Mouse (Mus musculus): ENCODE measurements around the gene Rab21. TPM values are rescaled to one million over a fixed set of nuclear protein-coding genes. Genes with fewer than 3 reads are reported as not detected.
"Not testable (repeated sequence)": the region's sequence is repeated elsewhere in the genome, so short reads cannot be mapped to it uniquely, and the experiment has no call there.

The Rab21 gene
- polyA plus RNA-seq, 1 experiment from 2014 or later, result 2.6 TPM

DNA sequence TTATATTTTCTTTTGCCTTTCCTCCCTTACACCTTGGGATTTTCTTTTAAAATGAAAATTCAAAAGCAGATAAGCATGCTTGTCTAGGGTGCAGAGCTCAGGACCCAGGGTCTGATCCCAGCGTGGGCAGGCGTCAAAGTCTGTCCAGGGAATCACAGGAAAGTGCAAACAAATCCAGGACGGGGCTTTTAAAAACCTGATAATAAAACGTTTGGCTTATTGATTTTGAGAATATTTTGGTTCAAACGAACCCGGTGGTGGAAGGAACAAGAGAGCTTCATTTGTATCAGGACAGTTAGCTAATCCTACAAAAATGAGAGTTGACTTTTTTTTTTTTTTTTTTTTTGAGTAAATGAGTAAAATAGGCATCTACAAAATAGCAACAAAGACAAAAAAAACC lies 32.7 kb upstream of the Rab21 start:
- H3K9me3 ChIP-seq (replicated peaks), result no peaks in the 10 kb centered on the region
- no peak overlapping the region for H3K4me3 ChIP-seq
- H3K27ac ChIP-seq, result no peak overlapping the region
- DNase-seq (ENCODE audit: low spot score), result no peak
- no peaks in the 10 kb centered on the region for H3K27me3 ChIP-seq (ENCODE audit: low read depth, poor library complexity, severe bottlenecking)
- peaks cover 12% of the 10 kb centered on the region for H3K36me3 ChIP-seq
- H3K4me1 ChIP-seq, result no peaks in the 10 kb centered on the region
- WGBS, result 82% methylated on average over 6 of the region's 6 CpGs

- H3K27me3 ChIP-seq (ENCODE audit: low read depth, poor library complexity, severe bottlenecking), result no peaks in the 10 kb centered on the region
- no peaks in the 10 kb centered on the region for H3K9me3 ChIP-seq (replicated peaks)
- H3K27ac ChIP-seq, result no peak overlapping the region
- no peak overlapping the region for H3K4me3 ChIP-seq
- DNase-seq (ENCODE audit: low spot score), result no peak
- peaks cover 26% of the 10 kb centered on the region for H3K36me3 ChIP-seq
- H3K4me1 ChIP-seq, result no peaks in the 10 kb centered on the region
Measured at GRCm38 (mm10) chr10:115346444-115346843, 31.1 kb upstream of the Rab21 start.

DNA sequence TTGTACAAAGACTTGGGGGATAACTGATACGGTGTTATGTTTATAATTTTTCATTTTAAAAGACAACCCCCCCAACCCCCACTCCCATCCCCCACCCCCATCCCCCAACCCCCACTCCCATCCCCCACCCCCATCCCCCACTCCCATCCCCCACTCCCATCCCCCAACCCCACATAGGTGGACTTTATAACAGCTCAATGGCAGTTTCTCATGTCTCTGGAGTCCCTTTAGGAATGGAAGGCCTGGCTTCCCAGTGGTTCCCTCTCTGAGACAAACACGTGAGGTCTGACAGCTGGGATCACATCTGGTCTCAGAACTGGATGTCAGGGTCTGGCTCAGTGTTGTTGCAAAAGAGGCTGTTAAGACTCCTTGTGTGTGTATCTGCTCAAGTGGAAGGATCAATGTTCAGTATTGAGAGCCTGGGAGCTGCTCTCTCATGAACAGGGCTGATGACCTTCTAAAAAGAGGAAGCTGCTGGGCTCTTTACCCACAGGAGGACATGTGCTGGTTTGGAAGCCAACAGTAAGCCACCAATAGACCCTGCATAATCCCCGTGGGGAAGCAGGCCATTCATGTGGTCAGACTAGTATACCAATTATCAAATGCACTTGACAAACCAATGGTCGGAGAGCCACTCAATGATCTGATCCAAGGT lies 27.5 kb upstream of the Rab21 start:
- Histone ChIP-seq H3K27me3 (ENCODE audit: low read depth, poor library complexity, severe bottlenecking) (no peaks in the 10 kb centered on the region), H3K9me3 (replicated peaks) (no peaks in the 10 kb centered on the region), H3K4me1 (no peaks in the 10 kb centered on the region), H3K36me3 (peaks cover 30% of the 10 kb centered on the region), H3K27ac (no peak overlapping the region), H3K4me3 (no peak overlapping the region)
- WGBS, result 89% methylated on average over 4 of the region's 4 CpGs
- DNase-seq (ENCODE audit: low spot score), result no peak

GRCm38 (mm10) chr10:115339820-115340328 lies 24.5 kb upstream of the Rab21 start:
- H3K27ac ChIP-seq, result no peak overlapping the region
- H3K36me3 ChIP-seq, result peaks cover 19% of the 10 kb centered on the region
- 95% methylated on average over 7 of the region's 7 CpGs for WGBS
- H3K27me3 ChIP-seq (ENCODE audit: low read depth, poor library complexity, severe bottlenecking), result no peaks in the 10 kb centered on the region
- no peak for DNase-seq (ENCODE audit: low spot score)
- H3K9me3 ChIP-seq (replicated peaks), result no peaks in the 10 kb centered on the region
- H3K4me1 ChIP-seq, result no peaks in the 10 kb centered on the region
- no peak overlapping the region for H3K4me3 ChIP-seq

DNA sequence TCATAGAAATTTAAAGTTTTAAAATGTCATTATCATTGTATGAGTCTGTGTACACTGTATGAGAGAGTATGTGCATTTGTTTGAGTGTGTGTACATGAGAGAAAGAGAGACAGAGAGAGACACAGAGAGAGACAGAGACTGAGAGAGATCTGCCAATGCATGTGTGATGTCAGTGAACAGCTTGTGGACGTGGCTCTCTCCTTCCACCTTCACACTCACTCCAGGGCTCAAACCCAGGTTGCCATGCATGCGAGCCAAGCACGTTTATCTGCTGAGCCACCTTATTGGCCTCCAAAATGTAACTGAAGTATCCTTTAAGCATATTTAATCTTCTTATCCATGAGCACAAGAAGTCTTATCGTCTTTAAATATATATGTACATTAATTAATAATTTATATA lies 21.5 kb upstream of the Rab21 start:
- WGBS, result 86% methylated on average over 4 of the region's 4 CpGs
- peaks cover 6% of the 10 kb centered on the region; the same call in 1 of the 2 replicates for H3K36me3 ChIP-seq
- H3K27me3 ChIP-seq (ENCODE audit: low read depth, poor library complexity, severe bottlenecking), result no peaks in the 10 kb centered on the region
- H3K4me3 ChIP-seq, result no peak overlapping the region
- no peak overlapping the region for H3K27ac ChIP-seq
- no peak for DNase-seq (ENCODE audit: low spot score)
- no peaks in the 10 kb centered on the region for H3K9me3 ChIP-seq (replicated peaks)
- H3K4me1 ChIP-seq, result no peaks in the 10 kb centered on the region

DNA sequence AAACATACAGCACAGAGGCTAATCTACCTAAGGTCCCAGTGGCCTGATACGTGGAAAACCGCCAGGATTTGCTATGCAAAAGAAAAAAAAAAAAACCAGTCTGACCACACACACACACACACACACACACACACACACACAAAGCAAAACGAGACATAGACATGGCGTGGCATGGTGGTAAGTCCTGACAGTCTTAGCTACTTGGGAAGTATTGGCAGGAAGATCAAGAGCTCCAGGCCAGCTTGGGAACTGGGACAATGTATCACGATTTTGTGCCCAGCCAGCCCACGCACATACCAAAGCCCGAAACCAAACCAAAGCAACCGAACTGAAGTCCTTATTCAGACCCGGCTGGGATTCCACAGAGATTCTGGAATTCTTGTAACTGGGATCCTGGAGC lies 18.1 kb upstream of the Rab21 start:
- H3K27ac ChIP-seq, result no peak overlapping the region
- no peaks in the 10 kb centered on the region for H3K9me3 ChIP-seq (replicated peaks)
- DNase-seq (ENCODE audit: low spot score), result no peak
- H3K4me3 ChIP-seq, result no peak overlapping the region
- WGBS, result 89% methylated on average over 9 of the region's 9 CpGs
- no peaks in the 10 kb centered on the region for H3K27me3 ChIP-seq (ENCODE audit: low read depth, poor library complexity, severe bottlenecking)
- H3K36me3 ChIP-seq, result no peaks in the 10 kb centered on the region
- H3K4me1 ChIP-seq, result no peaks in the 10 kb centered on the region

- WGBS, result 94% methylated on average over 4 of the region's 4 CpGs
Measured at GRCm38 (mm10) chr10:115332997-115333396, 17.6 kb upstream of the Rab21 start.

DNA sequence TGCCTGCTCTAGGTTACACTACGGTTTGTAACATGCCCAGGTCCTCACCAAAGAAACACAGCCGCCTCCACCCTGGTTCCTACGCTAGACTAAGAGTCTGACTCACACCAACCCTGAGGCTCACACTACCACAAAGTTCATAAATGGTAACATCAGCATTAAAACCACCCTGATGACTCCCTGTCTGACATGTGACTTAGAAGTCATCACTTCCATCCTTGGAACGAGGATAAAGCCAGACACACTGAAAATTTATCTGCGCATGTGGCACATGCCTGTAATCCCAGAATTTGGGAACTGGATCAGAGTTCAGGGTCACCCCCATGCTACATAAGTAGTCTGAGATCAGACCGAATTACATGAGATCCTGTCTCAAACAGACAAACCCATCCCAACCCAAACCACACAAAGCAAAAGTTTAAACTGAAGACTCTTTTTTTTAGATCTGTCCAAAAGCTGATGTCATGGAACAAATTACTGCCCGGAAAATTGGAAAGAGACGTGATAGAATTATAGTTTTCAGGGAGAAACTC lies 17.1 kb upstream of the Rab21 start:
- Histone ChIP-seq H3K36me3 (no peaks in the 10 kb centered on the region), H3K27ac (no peak overlapping the region), H3K9me3 (replicated peaks) (no peaks in the 10 kb centered on the region), H3K4me3 (no peak overlapping the region), H3K4me1 (no peaks in the 10 kb centered on the region), H3K27me3 (ENCODE audit: low read depth, poor library complexity, severe bottlenecking) (no peaks in the 10 kb centered on the region)
- no peak for DNase-seq (ENCODE audit: low spot score)
- 90% methylated on average over 8 of the region's 8 CpGs for WGBS

More at GRCm38 (mm10) chr10:115332997-115333396, 17.6 kb upstream of the Rab21 start:
- H3K4me1 ChIP-seq, result no peaks in the 10 kb centered on the region
- no peak overlapping the region for H3K4me3 ChIP-seq
- no peaks in the 10 kb centered on the region for H3K27me3 ChIP-seq (ENCODE audit: low read depth, poor library complexity, severe bottlenecking)
- no peaks in the 10 kb centered on the region for H3K9me3 ChIP-seq (replicated peaks)
- no peaks in the 10 kb centered on the region for H3K36me3 ChIP-seq
- no peak overlapping the region for H3K27ac ChIP-seq
- no peak for DNase-seq (ENCODE audit: low spot score)

DNA sequence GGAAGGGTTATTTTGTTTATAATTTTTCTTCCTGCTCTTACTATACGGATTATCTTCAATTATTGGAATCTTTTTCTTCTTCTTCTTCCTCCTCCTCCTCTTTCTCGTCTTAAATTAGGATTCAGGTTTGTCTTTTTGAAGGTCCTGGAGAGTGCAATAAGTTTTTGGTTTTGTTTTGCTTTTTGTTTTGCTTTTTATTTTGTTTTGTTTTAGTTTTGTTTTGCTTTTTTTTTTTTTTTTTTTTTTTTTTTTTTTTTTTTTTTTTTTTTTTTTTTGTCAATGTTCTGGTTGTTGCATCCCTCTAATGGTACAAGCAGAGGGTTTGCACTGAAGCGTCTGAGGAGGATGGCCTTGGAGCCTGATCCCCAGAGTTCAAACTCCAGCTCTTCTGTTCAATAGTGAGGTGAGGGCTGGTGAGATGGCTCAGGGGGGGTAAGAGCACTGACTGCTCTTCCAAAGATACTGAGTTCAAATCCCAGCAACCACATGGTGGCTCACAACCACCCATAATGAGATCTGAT lies 13.7 kb upstream of the Rab21 start:
- 85% methylated on average over 3 of the region's 3 CpGs for WGBS
- Histone ChIP-seq H3K4me1 (0 out of 2 replicates have a peak, but pooled peaks cover 6% of the 10 kb centered on the region), H3K27me3 (ENCODE audit: low read depth, poor library complexity, severe bottlenecking) (no peaks in the 10 kb centered on the region), H3K9me3 (replicated peaks) (no peaks in the 10 kb centered on the region), H3K36me3 (no peaks in the 10 kb centered on the region), H3K27ac (no peak overlapping the region), H3K4me3 (no peak overlapping the region)
- no peak for DNase-seq (ENCODE audit: low spot score)

DNA sequence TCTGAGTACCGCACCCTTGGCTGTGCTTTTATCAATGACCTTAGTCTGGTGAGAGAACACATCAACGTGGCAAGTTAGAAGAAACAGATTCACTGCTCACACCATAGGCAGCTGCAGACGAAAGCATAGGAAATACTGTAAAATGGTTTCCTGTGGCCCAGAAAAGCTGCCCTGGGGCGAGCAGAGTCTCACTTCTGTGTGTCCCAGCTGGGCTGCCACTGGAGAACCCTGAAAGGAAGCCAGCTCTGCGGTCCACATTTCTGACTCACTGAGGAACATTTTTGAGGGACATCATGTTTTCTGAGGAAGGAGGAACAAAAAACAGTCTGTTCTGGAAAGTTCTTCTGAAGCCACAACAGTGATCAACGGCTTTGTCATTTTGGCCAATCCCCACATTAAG lies 13.1 kb upstream of the Rab21 start:
- H3K27ac ChIP-seq, result no peak overlapping the region
- H3K4me3 ChIP-seq, result no peak overlapping the region
- no peaks in the 10 kb centered on the region for H3K27me3 ChIP-seq (ENCODE audit: low read depth, poor library complexity, severe bottlenecking)
- no peaks in the 10 kb centered on the region for H3K36me3 ChIP-seq
- whole genome bisulfite sequencing, result 83% methylated on average over 6 of the region's 6 CpGs
- H3K4me1 ChIP-seq, result 0 out of 2 replicates have a peak, but pooled peaks cover 6% of the 10 kb centered on the region
- no peaks in the 10 kb centered on the region for H3K9me3 ChIP-seq (replicated peaks)
- DNase-seq (ENCODE audit: low spot score), result no peak

GRCm38 (mm10) chr10:115323295-115323694 lies 7.9 kb upstream of the Rab21 start:
- H3K9me3 ChIP-seq (replicated peaks), result no peaks in the 10 kb centered on the region
- no peak overlapping the region for H3K27ac ChIP-seq
- 0 out of 2 replicates have a peak, but pooled peaks cover 4% of the 10 kb centered on the region for H3K27me3 ChIP-seq (ENCODE audit: low read depth, poor library complexity, severe bottlenecking)
- 13% methylated on average over 6 of the region's 6 CpGs for WGBS
- H3K4me3 ChIP-seq, result no peak overlapping the region
- no peaks in the 10 kb centered on the region for H3K36me3 ChIP-seq
- peak; percentile 80 for DNase-seq (ENCODE audit: low spot score)
- H3K4me1 ChIP-seq, result 0 out of 2 replicates have a peak, but pooled peaks cover 6% of the 10 kb centered on the region

GRCm38 (mm10) chr10:115321317-115322035 lies 6.1 kb upstream of the Rab21 start:
- no peak overlapping the region for H3K27ac ChIP-seq
- DNase-seq (ENCODE audit: low spot score), result no peak
- H3K27me3 ChIP-seq (ENCODE audit: low read depth, poor library complexity, severe bottlenecking), result 0 out of 2 replicates have a peak, but pooled peaks cover 4% of the 10 kb centered on the region
- H3K36me3 ChIP-seq, result no peaks in the 10 kb centered on the region
- peaks cover 6% of the 10 kb centered on the region; the same call in 1 of the 2 replicates for H3K4me1 ChIP-seq
- WGBS, result 84% methylated on average over 5 of the region's 5 CpGs
- H3K9me3 ChIP-seq (replicated peaks), result no peaks in the 10 kb centered on the region
- no peak overlapping the region for H3K4me3 ChIP-seq

DNA sequence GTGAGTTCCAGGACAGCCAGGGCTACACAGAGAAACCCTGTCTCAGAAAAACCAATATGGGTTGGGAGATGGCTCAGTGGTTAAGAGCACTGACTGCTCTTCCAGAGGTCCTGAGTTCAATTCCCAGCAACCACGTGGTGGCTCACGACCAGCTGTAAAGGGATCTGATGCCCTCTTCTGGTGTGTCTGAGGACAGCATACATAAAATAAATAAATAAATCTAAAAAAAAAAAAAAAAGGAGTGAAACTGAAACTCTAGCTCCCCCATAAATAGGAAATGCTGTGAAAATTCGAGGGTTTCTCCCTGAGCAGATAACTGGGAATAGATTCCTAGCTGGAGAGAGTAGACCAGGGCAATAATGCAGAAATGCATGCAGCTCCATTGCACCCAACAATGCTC lies 3.0 kb upstream of the Rab21 start:
- H3K36me3 ChIP-seq; H3K9me3 ChIP-seq (replicated peaks); H3K27me3 ChIP-seq (ENCODE audit: low read depth, poor library complexity, severe bottlenecking); DNase-seq (ENCODE audit: low spot score); H3K27ac ChIP-seq; H3K4me3 ChIP-seq: not testable (repeated sequence)
- peaks cover 17% of the 10 kb centered on the region for H3K4me1 ChIP-seq
- 78% methylated on average over 3 of the region's 3 CpGs for WGBS

All from limb, embryonic 10.5 days (tissue).